ENCODE assay signal across 14 mouse cellular contexts in the genomic region with DNA sequence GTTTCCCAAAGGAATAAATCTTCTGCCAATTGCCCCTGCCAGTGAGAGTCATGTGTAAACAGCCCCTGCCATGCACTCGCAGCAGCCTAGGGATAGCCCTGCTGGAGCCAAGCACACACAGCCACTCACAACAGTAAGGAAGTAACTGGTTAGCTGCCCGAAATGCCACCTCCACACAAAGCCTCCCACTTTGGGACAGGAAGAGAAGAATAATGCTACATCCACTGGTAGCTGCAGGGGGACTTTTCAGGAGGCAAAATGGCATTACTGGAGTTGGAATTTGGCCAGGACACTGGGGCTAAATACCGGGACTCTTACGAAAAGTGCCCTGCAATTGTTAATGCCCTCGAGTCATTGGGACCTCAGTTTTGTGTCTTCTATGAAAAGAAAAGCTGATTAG.
DNase-seq lines count a peak whose midpoint lies in the region; ATAC-seq lines count a peak whose summit lies in the region.
"Had no signal": no experiment of that assay in that cellular context is flagged by ENCODE, and none has a peak within 500 bp of the region (broad histone marks: within the 10 kb centered on the region; RNA-seq: fewer than 3 reads in every experiment).

No protein-coding gene starts in this region.

- H3K27ac ChIP-seq in forebrain, embryonic 16.5 days (ENCODE audit: low read length), result no peak overlapping the region
- no peak overlapping the region for H3K27ac ChIP-seq in neural tube, embryonic 13.5 days (replicated peaks)
- H3K27ac ChIP-seq: heart, adult 2 months; kidney, postnatal 0 days; left cerebral cortex, adult 2 months; liver, embryonic 12.5 days had no signal

- H3K4me2 ChIP-seq in forebrain, embryonic 16.5 days (ENCODE audit: low read length), result peak overlapping the region; percentile 19; the same call in 1 of the 2 replicates
- no peak overlapping the region; the same call in 1 of the 2 replicates for H3K4me2 ChIP-seq in neural tube, embryonic 13.5 days
- H3K4me2 ChIP-seq: liver, embryonic 12.5 days had no signal

- DNase-seq in cerebellum, postnatal 10 days, result peak; percentile 66 to 67
- no peak for DNase-seq in cerebellum, adult 9-11 months
- DNase-seq in layer of hippocampus, adult 11-12 months (ENCODE audit: low spot score), result peak; percentile 12
- DNase-seq in layer of hippocampus, postnatal 25 days (ENCODE audit: extremely low spot score in 1 of 2, low spot score in 1 of 2), result no peak
- DNase-seq in MN1 (ENCODE audit: low spot score), result no peak
- no peak for DNase-seq in left cerebral cortex, adult 11 months (ENCODE audit: low spot score)
- DNase-seq: heart, adult 2 months; heart, postnatal 36 days; lung, postnatal 14 days had no signal

- no peaks in the 10 kb centered on the region for H3K9me3 ChIP-seq in forebrain, embryonic 16.5 days (ENCODE audit: control insufficient read depth, low read length)
- no peaks in the 10 kb centered on the region for H3K9me3 ChIP-seq in neural tube, embryonic 13.5 days
- H3K9me3 ChIP-seq: liver, embryonic 12.5 days had no signal

- H3K4me1 ChIP-seq in forebrain, embryonic 16.5 days (replicated peaks; ENCODE audit: control insufficient read depth, insufficient read depth, low read length), result peaks cover 5% of the 10 kb centered on the region; the same call in 1 of the 2 replicates
- H3K4me1 ChIP-seq in neural tube, embryonic 13.5 days (replicated peaks), result peaks cover 8% of the 10 kb centered on the region
- H3K4me1 ChIP-seq: liver, embryonic 12.5 days had no signal

- peak; percentile 67 for ATAC-seq in forebrain, embryonic 16.5 days
- peak; percentile 63; the same call in 1 of the 2 replicates for ATAC-seq in neural tube, embryonic 13.5 days (ENCODE audit: low read depth)
- ATAC-seq: liver, embryonic 12.5 days had no signal

- no peaks in the 10 kb centered on the region for H3K27me3 ChIP-seq in forebrain, embryonic 16.5 days (replicated peaks; ENCODE audit: control insufficient read depth, insufficient read depth, low read length)
- no peaks in the 10 kb centered on the region for H3K27me3 ChIP-seq in neural tube, embryonic 13.5 days
- H3K27me3 ChIP-seq: liver, embryonic 12.5 days had no signal

- no peaks in the 10 kb centered on the region for H3K36me3 ChIP-seq in forebrain, embryonic 16.5 days (ENCODE audit: control insufficient read depth, insufficient read depth)
- H3K36me3 ChIP-seq in neural tube, embryonic 13.5 days, result no peaks in the 10 kb centered on the region
- H3K36me3 ChIP-seq: liver, embryonic 12.5 days had no signal

- no peak overlapping the region for H3K4me3 ChIP-seq in forebrain, embryonic 16.5 days (replicated peaks; ENCODE audit: low read length)
- H3K4me3 ChIP-seq in neural tube, embryonic 13.5 days, result no peak overlapping the region
- H3K4me3 ChIP-seq: heart, adult 2 months; left cerebral cortex, adult 2 months; liver, embryonic 12.5 days had no signal

- no peak overlapping the region for H3K9ac ChIP-seq in forebrain, embryonic 16.5 days (replicated peaks; ENCODE audit: low read depth, low read length)
- H3K9ac ChIP-seq in neural tube, embryonic 13.5 days, result no peak overlapping the region; the same call in 1 of the 2 replicates
- H3K9ac ChIP-seq: liver, embryonic 12.5 days had no signal

- 2% methylated on average over 5 of the region's 5 CpGs for WGBS in forebrain, embryonic 16.5 days
- WGBS in neural tube, embryonic 13.5 days, result 16% methylated on average over 5 of the region's 5 CpGs

Comparison
In these comparisons a context has a peak if more than half of its experiments do, and no peak if none do; other contexts are left out.
1. DNase-seq: peak in cerebellum, postnatal 10 days (2 of 2) and layer of hippocampus, adult 11-12 months (single experiment); none in cerebellum, adult 9-11 months (single experiment), layer of hippocampus, postnatal 25 days (0 of 2), MN1 (single experiment) and left cerebral cortex, adult 11 months (single experiment).